Mouse (Mus musculus) ES-Bruce4 (cell line): Measurements from ENCODE around the gene Sec14l2.

Source experiments
- CTCF ChIP-seq: IDR thresholded peaks from one replicate; pipeline ENCODE4 v1.8.1; 2011; ENCODE audit warnings: low read depth, low read length
- EP300 ChIP-seq: IDR thresholded peaks from 2 replicates; pipeline ENCODE4 v1.6.1; 2011; ENCODE audit warnings: low read depth, low read length; ENCODE audit not compliant: insufficient read depth
- POLR2A ChIP-seq: IDR thresholded peaks from one replicate; pipeline ENCODE4 v1.8.1; 2011; ENCODE audit warnings: low read length; ENCODE audit not compliant: insufficient read depth

DNA sequence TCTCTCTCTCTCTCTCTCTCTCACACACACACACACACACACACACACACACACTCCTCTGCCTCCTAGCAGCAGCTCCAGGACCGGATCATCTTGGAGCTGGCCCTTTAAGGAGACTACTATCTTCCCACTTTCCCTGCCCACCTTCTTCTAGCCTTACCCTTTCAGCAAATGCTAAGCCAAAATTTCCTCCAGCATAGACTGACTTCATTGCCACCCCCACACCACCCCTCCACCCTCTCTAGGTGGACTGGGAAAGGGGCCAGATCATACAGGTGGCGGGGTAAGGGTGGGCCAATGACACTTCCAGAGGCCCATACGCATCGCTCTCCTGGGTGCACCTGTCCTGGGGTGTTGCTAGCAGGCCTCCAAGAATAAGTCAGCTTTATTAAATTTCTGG lies 7.8 kb downstream of the Sec14l2 start:
- no peak for TF ChIP-seq CTCF
- no peak for TF ChIP-seq POLR2A
- no peak for TF ChIP-seq EP300
